Mouse (Mus musculus) C2C12 (cell line): ENCODE data around the gene Olfr498.

Experiments used
- CTCF ChIP-seq: IDR thresholded peaks from one replicate; pipeline ENCODE4 v1.5.1; 2011; ENCODE audit not compliant: control insufficient read depth, insufficient read depth, insufficient read length
- FOSL1 ChIP-seq: IDR thresholded peaks from one replicate; pipeline ENCODE4 v1.8.0; 2011; ENCODE audit warnings: mild to moderate bottlenecking, low read length; ENCODE audit not compliant: poor library complexity, insufficient read depth, severe bottlenecking
- MYOD1 ChIP-seq: IDR thresholded peaks from one replicate; pipeline ENCODE4 v1.6.1; 2011; ENCODE audit warnings: low read depth; ENCODE audit not compliant: control insufficient read depth, insufficient read length
- USF1 ChIP-seq: IDR thresholded peaks from one replicate; pipeline ENCODE4 v1.6.1; 2011; ENCODE audit warnings: low read depth, mild to moderate bottlenecking, control low read depth, moderate library complexity

DNA sequence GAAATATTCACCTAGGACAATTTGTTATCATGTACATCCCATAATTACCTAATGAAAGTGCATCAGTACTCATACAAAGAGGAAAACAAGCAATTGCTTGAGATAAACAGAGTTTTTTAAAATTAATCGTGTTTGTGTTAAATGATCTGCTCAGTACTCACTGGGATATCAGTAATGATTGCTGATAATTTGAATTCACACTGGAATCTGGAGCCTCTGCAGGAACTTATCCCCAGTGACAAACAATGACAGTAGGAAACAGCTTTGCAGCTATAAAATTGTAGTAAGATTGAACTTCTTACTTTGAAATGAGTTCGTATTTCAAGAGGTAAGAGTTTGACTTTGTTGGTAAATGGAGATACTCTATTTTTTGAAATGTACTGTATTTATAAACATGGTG, 45.0 kb upstream of the Olfr498 start, which contains the start of gene Olfr497:
- TF ChIP-seq CTCF (no peak), FOSL1 (no peak), USF1 (no peak), MYOD1 (no peak)
